Mouse (Mus musculus) intestine, embryonic 16.5 days (tissue): Measurements from ENCODE around the gene Evl. TPM values are rescaled to one million over a fixed set of nuclear protein-coding genes. Genes with fewer than 3 reads are reported as not detected.

Experiments used
- ATAC-seq: fragments of 200-750 bp; cut with Nextera tagmentation; 2 replicates; pipeline ENCODE4 v1.8.0; 2017; ENCODE audit warnings: moderate TSS enrichment, moderate library complexity
- H3K27ac ChIP-seq: fragments of 300-500 bp; sonication (generic); 2 replicates; pipeline ENCODE4 v1.5.1; 2014; ENCODE audit warnings: mild to moderate bottlenecking, low read length
- H3K27me3 ChIP-seq: fragments of 300-500 bp; sonication (generic); replicated peaks from 2 replicates; pipeline ENCODE4 v1.6.1; 2014; ENCODE audit warnings: low read length, control low read depth, mixed read lengths; ENCODE audit not compliant: control insufficient read depth, insufficient read depth
- H3K36me3 ChIP-seq: fragments of 300-500 bp; sonication (generic); 2 replicates; pipeline ENCODE4 v1.6.1; 2014; ENCODE audit warnings: low read length, control low read depth; ENCODE audit not compliant: control insufficient read depth, insufficient read depth
- H3K4me1 ChIP-seq: fragments of 300-500 bp; sonication (generic); 2 replicates; pipeline ENCODE4 v1.6.1; 2014; ENCODE audit warnings: low read length, control low read depth, mixed read lengths; ENCODE audit not compliant: control insufficient read depth, insufficient read depth
- H3K4me2 ChIP-seq: fragments of 300-500 bp; sonication (generic); 2 replicates; pipeline ENCODE4 v1.6.1; 2014; ENCODE audit warnings: low read depth, low read length, control low read depth
- H3K4me3 ChIP-seq: fragments of 300-500 bp; sonication (generic); 2 replicates; pipeline ENCODE4 v1.5.1; 2014; ENCODE audit warnings: mild to moderate bottlenecking, low read length
- H3K9ac ChIP-seq: fragments of 300-500 bp; sonication (generic); 2 replicates; pipeline ENCODE4 v1.6.1; 2014; ENCODE audit warnings: low read depth, low read length
- H3K9me3 ChIP-seq: fragments of 300-500 bp; sonication (generic); 2 replicates; pipeline ENCODE4 v1.6.1; 2016; ENCODE audit warnings: low read length, control low read depth; ENCODE audit not compliant: control insufficient read depth
- WGBS: fragments of 180-500 bp; shearing (Covaris S2); extraction: QIAGEN DNeasy Blood & Tissue Kit; methylation state at CpG from one replicate; pipeline ENCODE4 v1.1.7; 2014; 5-methylcytosine and 5-hydroxymethylcytosine counted together
- microRNA counts: library from miRNA; unstranded; fragments of <30 nt; microRNA quantifications from one replicate; lab custom pipeline; 2016
- microRNA-seq: library from miRNA; unstranded; fragments of <30 nt; microRNA quantifications from one replicate; pipeline ENCODE4, GENCODE M21; 2016
- polyA plus RNA-seq: library from polyadenylated mRNA; unstranded; fragments of >200 nt; fragmentation: Nextera tagmentation; extraction: Ambion mirVana; gene quantifications from 2 replicates; pipeline ENCODE4 v1.2.1, GENCODE M21; 2015

The Evl gene
- polyA plus RNA-seq, 1 experiment from 2014 or later = 23.7 TPM

- 92% methylated on average over 2 of the region's 2 CpGs for WGBS
- H3K27ac ChIP-seq = no peak overlapping the region
- H3K4me2 ChIP-seq = no peak overlapping the region
- no peaks in the 10 kb centered on the region for H3K9me3 ChIP-seq
- H3K4me3 ChIP-seq = no peak overlapping the region
- no peaks in the 10 kb centered on the region for H3K36me3 ChIP-seq
- no peaks in the 10 kb centered on the region for H3K27me3 ChIP-seq
- ATAC-seq = no peak
- no peaks in the 10 kb centered on the region for H3K4me1 ChIP-seq
- no peak overlapping the region for H3K9ac ChIP-seq
Measured at GRCm38 (mm10) chr12:108734386-108734785, 179.9 kb downstream of the Evl start.

- H3K9me3 ChIP-seq = no peaks in the 10 kb centered on the region
- H3K9ac ChIP-seq = no peak overlapping the region
- no peaks in the 10 kb centered on the region for H3K4me1 ChIP-seq
- H3K4me3 ChIP-seq = no peak overlapping the region
- no peak overlapping the region for H3K27ac ChIP-seq
- H3K4me2 ChIP-seq = no peak overlapping the region
- H3K36me3 ChIP-seq = no peaks in the 10 kb centered on the region
- ATAC-seq = no peak
- H3K27me3 ChIP-seq = no peaks in the 10 kb centered on the region
- 91% methylated on average over 7 of the region's 7 CpGs for WGBS
Measured at GRCm38 (mm10) chr12:108737838-108738237, 183.3 kb downstream of the Evl start.

MicroRNAs within 50 kb of the gene (microRNA counts, 519-probe panel; counts per million panel counts)
- microRNA mmu-miR-342-3p (lab: Ali Mortazavi, UCI) (3,284 counts per million, percentile 84 among the panel's probes with 10 or more counts), microRNA mmu-miR-342-5p (lab: Ali Mortazavi, UCI) (1,303 counts per million, percentile 7 among the panel's probes with 10 or more counts)

Small RNAs within 50 kb of the gene (microRNA-seq; reads per million reads assigned to microRNA genes)
- gene Gm23872 = not detected
- 2,539 reads per million, percentile 81 among the genes with 10 or more reads in this experiment for gene Mir342

Other genes with a start within 250 kb of the Evl start
- gene Hhipl1, start 248.4 kb upstream of the Evl start, polyA plus RNA-seq = 0.43 and 0.53 TPM in 2 replicates
- gene Cyp46a1, start 220.3 kb upstream of the Evl start, polyA plus RNA-seq = 3.8 and 4.6 TPM in 2 replicates
- 63.7 and 67.4 TPM in 2 replicates for gene Eml1, start 183.8 kb upstream of the Evl start, polyA plus RNA-seq
- gene Degs2, start 147.6 kb downstream of the Evl start, polyA plus RNA-seq = 161 and 181 TPM in 2 replicates
- gene Yy1, start 238.3 kb downstream of the Evl start, polyA plus RNA-seq = 10.0 and 11.4 TPM in 2 replicates